Mouse (Mus musculus): ENCODE data around the gene Arf1. TPM values are rescaled to one million over a fixed set of nuclear protein-coding genes. Genes with fewer than 3 reads are reported as not detected.

Arf1 gene
- 693 and 702 TPM in 2 replicates for polyA plus RNA-seq (2015; fragmentation: Nextera tagmentation; extraction: Ambion mirVana)

DNA sequence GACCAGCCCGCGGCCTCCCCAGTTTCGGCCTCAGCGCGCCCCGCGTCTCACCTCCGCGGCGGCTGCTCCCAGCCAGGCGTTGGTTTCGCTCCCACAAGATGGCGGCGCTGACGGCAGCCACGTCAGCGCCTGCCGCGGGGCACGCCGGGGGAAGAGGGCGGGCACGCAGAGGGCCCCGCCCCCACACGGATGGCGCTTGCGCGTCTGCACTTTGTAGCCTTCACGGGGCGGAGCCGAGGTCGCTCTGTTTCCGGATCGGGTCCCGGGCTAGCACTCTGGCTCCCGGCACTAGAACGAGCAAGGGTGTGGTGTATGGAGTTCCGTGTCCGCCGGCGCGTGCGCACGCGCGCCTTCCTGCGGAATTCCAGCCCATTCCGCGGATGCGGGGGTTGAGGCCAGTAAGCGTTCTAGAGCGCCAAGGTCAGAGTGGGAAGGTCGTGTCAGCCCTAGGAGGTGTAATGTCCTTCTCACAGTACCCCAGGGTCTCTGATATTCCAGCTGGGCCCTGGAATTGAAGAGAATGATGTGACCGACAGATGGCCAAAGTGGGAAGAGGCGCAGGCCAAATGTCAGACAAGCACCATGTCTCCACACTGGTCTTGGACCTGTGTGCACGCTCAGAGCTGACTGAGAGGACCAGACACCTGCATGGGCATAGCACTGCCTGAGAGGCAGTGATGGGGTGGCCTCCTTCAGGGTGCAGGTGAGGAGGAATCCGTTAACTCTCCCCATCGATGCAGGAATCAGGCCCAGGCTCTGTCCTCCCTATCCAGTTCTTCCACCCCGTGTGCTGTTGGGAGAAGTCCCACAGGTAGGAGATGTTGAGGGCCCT lies at the start of gene Arf1:
Arf1 (minus strand) TSS at position 149 of the 832 bp plus-strand sequence.
- 5% methylated on average over 53 of the region's 59 CpGs for WGBS
- Histone ChIP-seq H3K27me3 (no peaks in the 10 kb centered on the region; the same call in 1 of the 2 replicates), H3K4me3 (peak within 1 kb of the TSS; percentile 81), H3K4me2 (peak within 1 kb of the TSS; percentile 92), H3K9ac (peak within 1 kb of the TSS; percentile 98), H3K9me3 (no peaks in the 10 kb centered on the region), H3K36me3 (peaks cover 6% of the 10 kb centered on the region), H3K27ac (peak within 1 kb of the TSS; percentile 95), H3K4me1 (peaks cover 42% of the 10 kb centered on the region)
- peak; percentile 91 for ATAC-seq (ENCODE audit: insufficient number of reproducible peaks, insufficient read depth, low FRiP score, low TSS enrichment, low read depth)

DNA sequence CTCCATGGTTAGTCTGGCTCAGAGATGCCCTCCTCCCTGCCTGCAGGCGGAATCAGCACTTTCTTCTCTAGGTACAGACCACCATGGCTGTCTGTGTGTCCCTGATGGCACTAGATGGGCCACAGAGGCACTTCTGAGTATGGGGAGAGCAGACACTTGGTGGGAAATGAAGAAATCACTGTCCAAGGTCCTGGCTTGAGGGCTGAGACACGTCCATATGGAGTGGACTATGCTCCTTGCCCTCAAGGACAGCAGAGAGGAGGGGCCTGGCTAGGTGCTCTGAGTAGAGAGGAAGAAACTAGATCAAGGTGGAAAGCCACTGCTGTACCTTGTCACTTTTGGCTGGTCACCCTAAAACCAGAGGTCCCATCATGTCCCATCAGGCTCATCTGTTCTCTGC lies 48.8 kb upstream of the Arf1 start:
- Histone ChIP-seq H3K9me3 (no peaks in the 10 kb centered on the region), H3K9ac (no peak overlapping the region), H3K27ac (no peak overlapping the region), H3K27me3 (peaks cover 37% of the 10 kb centered on the region), H3K4me3 (no peak overlapping the region), H3K4me1 (no peaks in the 10 kb centered on the region), H3K4me2 (no peak overlapping the region), H3K36me3 (no peaks in the 10 kb centered on the region)
- WGBS = 36% methylated on average over 2 of the region's 2 CpGs
- ATAC-seq (ENCODE audit: insufficient number of reproducible peaks, insufficient read depth, low FRiP score, low TSS enrichment, low read depth) = no peak

DNA sequence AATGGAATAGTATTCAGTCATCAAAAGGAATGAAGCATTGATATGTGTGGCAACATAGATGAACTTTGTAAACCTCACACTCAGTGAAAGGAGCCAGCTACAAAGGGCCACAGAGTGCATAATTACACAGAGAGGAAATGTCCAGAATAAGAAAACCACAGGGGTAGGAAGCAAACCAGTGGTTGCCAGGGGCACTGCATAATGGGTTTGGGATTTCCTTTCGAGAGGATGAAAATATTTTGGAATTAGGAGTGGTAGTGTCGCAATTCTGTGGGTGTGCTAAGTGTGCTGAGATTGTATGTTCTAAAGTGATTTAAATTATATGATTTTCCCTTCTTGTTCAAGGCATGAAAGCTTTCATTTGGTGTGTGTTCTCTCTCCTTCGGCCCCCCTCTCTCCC lies 46.1 kb upstream of the Arf1 start:
- H3K9me3 ChIP-seq = no peaks in the 10 kb centered on the region
- 73% methylated on average over 3 of the region's 3 CpGs for WGBS
- H3K27ac ChIP-seq = no peak overlapping the region
- no peak overlapping the region for H3K4me3 ChIP-seq
- no peak for ATAC-seq (ENCODE audit: insufficient number of reproducible peaks, insufficient read depth, low FRiP score, low TSS enrichment, low read depth)
- no peaks in the 10 kb centered on the region for H3K36me3 ChIP-seq
- no peak overlapping the region for H3K9ac ChIP-seq
- no peaks in the 10 kb centered on the region for H3K4me1 ChIP-seq
- no peak overlapping the region for H3K4me2 ChIP-seq
- peaks cover 16% of the 10 kb centered on the region for H3K27me3 ChIP-seq

DNA sequence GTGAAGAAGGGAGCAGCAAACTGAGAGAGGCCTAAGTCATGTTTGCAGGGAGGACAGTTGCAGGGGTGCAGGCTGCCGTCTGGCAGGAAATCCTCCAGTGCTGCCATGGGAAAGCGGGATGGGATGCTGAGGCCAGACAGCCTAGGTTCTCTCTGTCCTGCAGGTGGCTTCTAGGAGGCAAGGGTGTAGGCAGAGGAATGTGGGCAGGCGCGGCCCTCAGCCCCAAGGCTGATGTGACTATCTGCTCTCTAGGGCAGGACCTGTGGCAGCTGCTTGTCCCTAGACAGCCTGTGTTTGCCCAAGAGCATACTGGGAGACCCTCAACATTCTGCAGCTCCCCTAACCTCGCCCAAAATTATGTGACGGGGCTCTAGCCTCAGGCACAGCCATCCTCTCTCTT lies 38.7 kb upstream of the Arf1 start:
- WGBS = 19% methylated on average over 6 of the region's 6 CpGs
- H3K4me3 ChIP-seq = no peak overlapping the region
- H3K9me3 ChIP-seq = no peaks in the 10 kb centered on the region
- H3K9ac ChIP-seq = no peak overlapping the region
- peaks cover 12% of the 10 kb centered on the region for H3K4me1 ChIP-seq
- H3K27ac ChIP-seq = no peak overlapping the region
- H3K4me2 ChIP-seq = no peak overlapping the region
- no peaks in the 10 kb centered on the region for H3K36me3 ChIP-seq
- no peak for ATAC-seq (ENCODE audit: insufficient number of reproducible peaks, insufficient read depth, low FRiP score, low TSS enrichment, low read depth)
- peaks cover 60% of the 10 kb centered on the region for H3K27me3 ChIP-seq

DNA sequence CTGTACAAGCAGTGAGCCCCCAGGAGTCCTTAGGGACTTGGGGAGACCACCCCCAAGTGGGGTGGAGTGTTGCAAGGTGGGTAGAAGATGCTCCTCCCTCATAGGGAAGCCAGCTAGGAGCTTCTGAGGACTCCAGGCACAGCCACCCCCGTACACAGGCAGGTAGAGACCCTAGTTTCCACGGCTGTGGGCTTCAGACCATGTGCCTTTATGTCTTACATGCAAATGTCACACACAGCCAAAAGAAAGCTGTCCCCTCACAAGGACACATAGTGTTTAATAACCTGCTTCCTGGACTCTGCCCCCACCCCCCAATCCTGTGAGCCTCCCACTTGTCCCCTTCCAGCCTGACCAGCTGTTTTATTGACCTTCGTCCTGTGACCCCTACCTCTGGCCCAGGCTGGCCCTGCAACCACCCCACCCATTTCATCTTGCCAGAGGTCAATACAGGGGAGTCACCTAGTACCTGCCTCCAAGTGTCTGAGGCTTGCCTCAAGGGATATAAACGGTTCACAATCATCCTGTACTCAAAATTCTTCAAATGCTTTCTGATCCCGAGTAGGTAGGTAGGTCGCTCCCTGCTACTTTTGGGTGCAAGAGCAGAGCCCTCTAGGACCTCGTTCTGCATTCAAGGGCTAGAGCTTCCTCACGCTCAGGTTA lies 37.2 kb upstream of the Arf1 start:
- H3K9ac ChIP-seq = no peak overlapping the region
- peaks cover 66% of the 10 kb centered on the region for H3K27me3 ChIP-seq
- no peak for ATAC-seq (ENCODE audit: insufficient number of reproducible peaks, insufficient read depth, low FRiP score, low TSS enrichment, low read depth)

DNA sequence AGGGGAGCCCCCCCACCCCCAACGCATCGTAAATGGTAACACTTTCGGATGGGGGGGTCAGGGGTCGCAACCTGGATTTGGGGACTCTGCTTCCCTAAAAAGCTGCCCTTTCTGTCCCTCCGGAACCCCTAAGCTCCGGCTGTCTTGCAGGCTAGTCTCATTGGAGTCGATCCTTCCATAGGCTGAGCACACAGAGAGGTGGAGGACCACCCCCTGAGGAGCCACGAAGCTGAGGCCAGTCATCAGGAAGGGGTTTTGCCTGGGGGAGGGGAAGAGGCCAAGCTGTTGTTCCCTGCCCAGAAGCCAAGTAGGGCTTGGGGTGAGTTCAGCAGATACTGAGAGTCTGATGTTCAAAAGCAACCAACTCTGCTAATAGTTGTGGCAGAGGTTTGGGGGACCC lies 36.5 kb upstream of the Arf1 start:
- no peak for ATAC-seq (ENCODE audit: insufficient number of reproducible peaks, insufficient read depth, low FRiP score, low TSS enrichment, low read depth)
- peak overlapping the region; percentile 60 for H3K4me3 ChIP-seq
- H3K4me2 ChIP-seq = peak overlapping the region; percentile 94
- no peaks in the 10 kb centered on the region for H3K36me3 ChIP-seq
- peak overlapping the region; percentile 75 for H3K9ac ChIP-seq
- H3K27me3 ChIP-seq = peaks cover 67% of the 10 kb centered on the region
- 5% methylated on average over 8 of the region's 8 CpGs for WGBS
- no peaks in the 10 kb centered on the region for H3K9me3 ChIP-seq
- no peak overlapping the region for H3K27ac ChIP-seq
- H3K4me1 ChIP-seq = peaks cover 12% of the 10 kb centered on the region

More for the DNA sequence above, 37.2 kb upstream of the Arf1 start:
- H3K4me1 ChIP-seq = peaks cover 12% of the 10 kb centered on the region
- no peak overlapping the region for H3K4me2 ChIP-seq
- no peaks in the 10 kb centered on the region for H3K9me3 ChIP-seq
- WGBS = 56% methylated on average over 8 of the region's 8 CpGs
- no peak overlapping the region for H3K27ac ChIP-seq
- no peaks in the 10 kb centered on the region for H3K36me3 ChIP-seq
- H3K4me3 ChIP-seq = no peak overlapping the region

DNA sequence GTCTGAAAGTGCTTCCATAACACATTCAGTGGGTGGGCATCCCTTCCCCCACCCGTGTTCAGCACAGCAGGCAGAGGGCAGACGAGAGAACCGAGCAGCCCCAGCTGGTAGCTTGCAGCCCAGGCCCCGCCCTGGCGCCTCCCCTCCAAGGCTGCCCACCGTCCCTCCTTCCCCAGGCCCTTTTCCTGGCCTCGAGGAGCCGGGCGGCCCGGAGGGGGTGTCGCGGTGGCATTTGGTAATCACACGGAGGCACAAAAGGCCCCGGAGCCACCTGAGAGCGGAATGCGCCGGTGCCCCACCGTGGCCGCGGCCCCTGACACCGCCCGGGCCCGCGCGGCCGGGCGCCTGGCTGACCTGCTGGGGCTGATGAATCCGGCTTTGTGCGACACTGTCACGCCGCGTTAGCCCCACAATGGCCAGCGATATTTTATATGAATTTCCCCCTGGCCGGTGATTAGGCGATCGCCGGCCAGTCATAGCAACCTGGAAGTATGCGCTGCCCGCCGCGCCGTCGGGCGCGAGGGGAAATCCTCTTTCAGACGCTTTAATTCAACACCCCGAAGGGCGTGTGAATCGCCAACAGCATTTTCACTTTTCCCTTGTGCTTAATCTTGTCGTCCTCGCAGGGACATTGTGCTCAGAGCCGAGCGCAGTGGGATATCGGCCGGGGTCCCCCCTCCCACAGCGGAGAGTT lies 35.9 kb upstream of the Arf1 start:
- peak overlapping the region; percentile 60 for H3K4me3 ChIP-seq
- peaks cover 12% of the 10 kb centered on the region for H3K4me1 ChIP-seq
- H3K27ac ChIP-seq = no peak overlapping the region
- no peaks in the 10 kb centered on the region for H3K36me3 ChIP-seq
- H3K9me3 ChIP-seq = no peaks in the 10 kb centered on the region
- H3K4me2 ChIP-seq = peak overlapping the region; percentile 94
- peak overlapping the region; percentile 75 for H3K9ac ChIP-seq
- H3K27me3 ChIP-seq = peaks cover 67% of the 10 kb centered on the region
- WGBS = under 1% methylated on average over 56 of the region's 56 CpGs
- ATAC-seq (ENCODE audit: insufficient number of reproducible peaks, insufficient read depth, low FRiP score, low TSS enrichment, low read depth) = peak; percentile 80

DNA sequence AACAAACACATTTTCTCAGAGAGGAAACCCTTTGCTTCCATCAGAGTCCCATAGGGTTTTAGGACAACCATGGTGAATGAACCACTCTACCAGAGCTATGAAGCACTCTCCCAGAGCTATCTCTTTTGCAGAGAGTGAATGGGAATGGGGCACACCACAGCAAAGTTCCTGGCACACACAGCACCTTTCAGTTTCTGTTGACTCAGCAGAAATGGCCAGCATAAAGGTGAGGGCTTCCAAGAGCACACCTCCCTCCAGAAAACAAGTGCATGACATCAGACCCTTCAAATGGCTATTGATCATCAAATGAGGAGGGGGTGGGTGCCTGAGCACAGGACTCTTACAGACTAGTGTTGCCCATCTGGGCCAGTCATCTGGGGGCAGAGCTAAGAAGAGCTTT lies 34.2 kb upstream of the Arf1 start:
- Histone ChIP-seq H3K27ac (no peak overlapping the region), H3K9ac (no peak overlapping the region), H3K27me3 (peaks cover 66% of the 10 kb centered on the region), H3K4me2 (no peak overlapping the region), H3K4me1 (peaks cover 12% of the 10 kb centered on the region), H3K9me3 (0 out of 2 replicates have a peak, but pooled peaks cover 3% of the 10 kb centered on the region), H3K4me3 (no peak overlapping the region), H3K36me3 (no peaks in the 10 kb centered on the region)
- no peak for ATAC-seq (ENCODE audit: insufficient number of reproducible peaks, insufficient read depth, low FRiP score, low TSS enrichment, low read depth)

DNA sequence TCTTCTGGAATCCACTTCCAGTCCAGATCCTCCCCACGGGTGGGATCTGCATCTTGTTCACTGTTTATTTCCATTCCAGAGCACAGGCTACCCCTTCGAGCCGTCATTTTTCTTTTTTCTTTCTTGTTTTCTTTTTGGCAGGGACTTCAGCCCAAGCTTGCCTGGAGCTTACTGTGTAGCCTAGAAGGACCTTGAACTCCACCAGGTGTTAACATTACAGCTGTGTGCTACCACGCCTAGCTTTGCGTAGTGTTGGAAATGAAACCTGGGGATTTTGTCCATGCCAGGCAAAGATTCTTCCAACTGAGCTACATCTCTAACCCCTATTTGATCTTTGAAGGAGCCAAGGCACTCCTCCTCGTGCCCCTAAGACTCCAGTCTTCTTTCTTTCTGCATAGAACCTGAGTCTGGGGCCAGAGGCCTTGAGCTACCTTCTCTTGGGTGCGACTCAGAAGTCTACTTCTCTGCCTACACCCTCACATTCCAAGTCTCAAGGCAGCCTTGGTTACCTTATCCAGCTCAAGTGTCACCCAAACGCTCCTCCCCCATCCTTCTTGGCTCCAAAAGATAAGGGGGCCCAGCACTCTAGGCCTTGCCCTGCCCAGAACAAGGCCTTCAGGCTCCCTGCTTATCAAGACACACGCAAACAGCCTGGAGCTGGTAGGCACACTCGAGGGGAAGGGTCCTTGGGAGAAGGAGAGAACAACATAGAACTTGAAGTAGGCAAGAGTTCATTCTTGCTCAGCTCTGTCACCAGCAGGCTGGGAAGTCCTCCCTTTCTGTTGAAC lies 32.8 kb upstream of the Arf1 start:
- H3K4me1 ChIP-seq = peaks cover 12% of the 10 kb centered on the region
- no peak overlapping the region for H3K9ac ChIP-seq
- no peak for ATAC-seq (ENCODE audit: insufficient number of reproducible peaks, insufficient read depth, low FRiP score, low TSS enrichment, low read depth)
- 79% methylated on average over 10 of the region's 10 CpGs for WGBS
- H3K9me3 ChIP-seq = 0 out of 2 replicates have a peak, but pooled peaks cover 3% of the 10 kb centered on the region
- no peak overlapping the region for H3K4me2 ChIP-seq
- no peak overlapping the region for H3K4me3 ChIP-seq
- no peak overlapping the region for H3K27ac ChIP-seq
- H3K36me3 ChIP-seq = no peaks in the 10 kb centered on the region
- H3K27me3 ChIP-seq = peaks cover 52% of the 10 kb centered on the region

DNA sequence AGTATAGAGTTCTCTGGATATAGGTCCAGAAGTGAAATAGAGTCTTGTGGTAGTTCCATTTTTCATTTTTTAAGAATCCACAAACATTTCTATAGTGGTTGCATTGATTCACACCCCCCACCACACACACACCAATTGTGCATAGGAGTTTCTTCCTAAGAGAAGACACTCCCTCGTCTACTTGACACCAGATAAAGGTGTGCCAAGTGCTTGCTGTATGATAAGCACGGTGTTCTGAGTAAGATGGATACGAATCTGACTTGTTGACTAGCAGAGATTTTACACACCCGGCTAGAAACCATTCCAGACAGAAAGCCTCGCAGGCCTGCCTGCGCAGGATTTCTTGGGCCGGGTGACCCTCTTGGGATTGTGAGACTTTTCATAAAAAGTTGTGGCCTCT lies 31.6 kb upstream of the Arf1 start:
- H3K9me3 ChIP-seq = 0 out of 2 replicates have a peak, but pooled peaks cover 3% of the 10 kb centered on the region
- peaks cover 39% of the 10 kb centered on the region for H3K27me3 ChIP-seq
- H3K27ac ChIP-seq = no peak overlapping the region
- H3K4me2 ChIP-seq = no peak overlapping the region
- no peak overlapping the region for H3K4me3 ChIP-seq
- no peak overlapping the region for H3K9ac ChIP-seq
- WGBS = 85% methylated on average over 7 of the region's 7 CpGs
- no peaks in the 10 kb centered on the region for H3K36me3 ChIP-seq
- peaks cover 11% of the 10 kb centered on the region for H3K4me1 ChIP-seq
- ATAC-seq (ENCODE audit: insufficient number of reproducible peaks, insufficient read depth, low FRiP score, low TSS enrichment, low read depth) = no peak

DNA sequence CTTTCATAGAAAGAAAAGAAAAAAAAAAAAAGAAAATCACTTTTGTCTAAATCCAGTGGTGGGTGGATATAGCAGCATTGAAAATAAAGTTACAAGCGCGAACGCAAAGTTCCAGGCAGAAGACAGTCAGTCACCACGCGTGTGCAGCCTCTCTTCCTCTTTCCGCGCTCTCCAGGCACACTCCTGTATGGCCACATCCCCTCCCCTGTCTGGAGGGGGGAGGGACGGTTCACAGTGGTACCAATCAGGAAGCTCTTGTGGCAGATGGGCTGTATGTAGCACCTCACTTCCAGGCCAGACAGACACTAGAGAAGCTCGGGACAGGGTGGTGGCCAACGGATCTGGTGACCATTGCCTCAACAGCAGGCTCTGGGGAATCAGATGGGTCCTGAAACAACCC lies 20.0 kb upstream of the Arf1 start:
- Histone ChIP-seq H3K9me3 (no peaks in the 10 kb centered on the region), H3K4me1 (no peaks in the 10 kb centered on the region), H3K27ac (no peak overlapping the region), H3K27me3 (peaks cover 26% of the 10 kb centered on the region), H3K36me3 (no peaks in the 10 kb centered on the region), H3K4me3 (no peak overlapping the region), H3K4me2 (no peak overlapping the region), H3K9ac (no peak overlapping the region)
- 63% methylated on average over 10 of the region's 10 CpGs for whole genome bisulfite sequencing
- no peak for ATAC-seq (ENCODE audit: insufficient number of reproducible peaks, insufficient read depth, low FRiP score, low TSS enrichment, low read depth)
